Mouse (Mus musculus) large intestine, adult 2 months (tissue): ENCODE measurements around the gene Eps8. TPM values are rescaled to one million over a fixed set of nuclear protein-coding genes. Genes with fewer than 3 reads are reported as not detected.

ENCODE experiments used
- DNase-seq: peaks from one replicate; pipeline ENCODE4 v3.0.0-alpha.2; 2012; ENCODE audit warnings: low read depth, low spot score
- WGBS: fragments of 180-500 bp; shearing (Covaris S2); methylation state at CpG from one replicate; pipeline ENCODE4 v1.1.7; 2018; 5-methylcytosine and 5-hydroxymethylcytosine counted together
- polyA plus RNA-seq: library from polyadenylated mRNA; depleted of rRNA; stranded (reverse); fragments of >200 nt; gene quantifications from 2 replicates; pipeline ENCODE4 v1.2.3, GENCODE M21; 2012; rRNA removed

Gene Eps8
- 29.1 and 65.2 TPM in 2 replicates for polyA plus RNA-seq

DNA sequence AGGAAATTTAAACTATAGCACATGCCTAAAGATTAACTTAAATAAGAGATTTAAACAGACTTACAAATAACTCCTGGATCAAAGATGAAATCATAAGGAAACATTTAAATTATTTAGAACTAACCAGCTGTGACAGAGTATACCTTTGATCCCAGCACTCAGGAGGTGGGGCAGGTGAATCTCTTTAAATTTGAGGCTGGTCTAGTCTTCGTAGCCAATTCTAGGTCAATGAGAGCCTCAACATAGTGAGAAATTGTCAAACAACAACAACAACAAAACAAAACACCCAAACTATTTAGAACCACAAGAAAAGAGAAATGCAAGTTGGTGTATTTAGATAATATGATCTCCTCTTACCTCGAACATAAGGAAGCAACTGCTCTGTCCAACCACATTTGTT lies at the start of gene Eps8:
TSS of gene Eps8 (minus strand) at position 101 of the 400 bp plus-strand sequence.
- no peak for DNase-seq
- WGBS = 68% methylated on average over 2 of the region's 2 CpGs

DNA sequence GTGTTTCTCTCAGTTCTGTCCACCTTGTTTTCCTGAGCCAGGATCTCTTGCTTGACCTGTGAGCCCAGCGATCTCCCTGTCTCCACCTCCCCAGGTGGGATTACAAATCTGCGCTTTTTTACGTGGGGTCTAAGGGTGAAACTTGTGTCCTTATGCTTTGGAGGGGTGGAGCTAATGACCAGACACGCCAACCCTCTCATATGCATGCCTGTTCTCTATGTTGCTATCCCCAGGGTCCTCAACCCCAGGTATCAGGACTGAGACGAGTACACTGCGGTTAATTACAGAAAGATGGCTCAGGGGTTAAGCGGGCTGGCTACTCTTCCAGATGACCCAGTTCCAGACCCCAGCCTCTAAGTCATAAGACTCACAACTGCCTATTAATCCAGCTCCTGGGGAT lies 48.8 kb upstream of the Eps8 start:
- no peak for DNase-seq
- 92% methylated on average over 7 of the region's 7 CpGs for WGBS

DNA sequence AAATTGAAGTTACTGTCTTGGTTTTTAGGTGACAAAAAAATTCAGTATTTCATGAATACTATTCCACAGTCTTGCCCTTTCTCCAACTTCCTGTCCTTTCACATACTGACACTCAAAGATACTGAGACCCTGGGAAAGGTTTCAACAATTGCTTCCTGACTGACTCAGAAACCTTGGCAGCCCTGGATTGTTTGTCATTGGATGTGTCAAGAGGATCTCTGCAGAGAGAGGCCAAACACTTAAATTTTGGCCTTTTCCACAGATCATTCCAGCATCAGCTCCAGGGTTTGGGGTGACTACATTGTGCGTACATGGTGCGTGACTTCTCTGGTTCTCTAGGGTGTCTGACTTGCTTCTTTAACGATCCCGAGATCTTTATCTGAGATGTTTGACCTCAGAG lies 48.2 kb upstream of the Eps8 start:
- WGBS = 58% methylated on average over 4 of the region's 4 CpGs
- no peak for DNase-seq

DNA sequence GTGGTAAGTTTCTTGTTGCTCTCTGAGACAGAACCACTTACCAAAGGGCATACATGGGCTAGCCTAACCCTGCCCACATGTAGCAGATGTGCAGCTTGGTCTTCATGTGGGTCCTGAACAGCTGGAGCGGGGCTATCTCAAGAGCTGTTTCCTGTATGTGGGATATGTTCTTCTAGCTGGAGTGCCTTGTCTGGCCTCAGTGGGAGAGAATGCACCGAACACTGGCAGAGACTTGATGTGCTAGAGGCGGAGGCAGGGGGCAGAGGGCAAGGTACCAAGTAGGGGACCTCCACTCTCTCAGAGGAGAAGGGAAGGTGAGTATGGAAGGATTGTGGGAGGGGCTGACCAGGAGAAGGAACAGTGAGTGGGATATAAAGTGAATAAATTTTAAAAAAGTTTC lies 47.5 kb upstream of the Eps8 start:
- DNase-seq = no peak

DNA sequence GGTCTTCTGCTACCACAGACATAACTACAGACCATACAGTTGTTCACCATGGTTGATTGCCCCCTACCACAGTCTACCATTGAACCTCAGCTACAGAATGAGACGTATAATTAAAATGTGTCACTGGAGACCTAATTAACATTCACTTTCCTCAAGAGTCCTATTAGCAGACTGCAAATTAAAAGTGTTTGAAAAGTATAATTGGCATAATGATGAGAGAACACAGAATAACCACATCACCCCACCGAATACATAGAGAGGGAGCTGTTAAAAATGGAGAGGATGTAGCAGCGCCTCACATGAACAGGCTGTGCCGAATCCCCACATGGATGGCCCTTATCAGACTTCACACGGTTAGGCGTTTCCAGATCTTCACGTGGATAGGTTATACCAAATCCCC lies 44.8 kb upstream of the Eps8 start:
- 89% methylated on average over 7 of the region's 7 CpGs for WGBS
- no peak for DNase-seq

More for the DNA sequence above, 47.5 kb upstream of the Eps8 start:
- WGBS = 84% methylated on average over 3 of the region's 3 CpGs

DNA sequence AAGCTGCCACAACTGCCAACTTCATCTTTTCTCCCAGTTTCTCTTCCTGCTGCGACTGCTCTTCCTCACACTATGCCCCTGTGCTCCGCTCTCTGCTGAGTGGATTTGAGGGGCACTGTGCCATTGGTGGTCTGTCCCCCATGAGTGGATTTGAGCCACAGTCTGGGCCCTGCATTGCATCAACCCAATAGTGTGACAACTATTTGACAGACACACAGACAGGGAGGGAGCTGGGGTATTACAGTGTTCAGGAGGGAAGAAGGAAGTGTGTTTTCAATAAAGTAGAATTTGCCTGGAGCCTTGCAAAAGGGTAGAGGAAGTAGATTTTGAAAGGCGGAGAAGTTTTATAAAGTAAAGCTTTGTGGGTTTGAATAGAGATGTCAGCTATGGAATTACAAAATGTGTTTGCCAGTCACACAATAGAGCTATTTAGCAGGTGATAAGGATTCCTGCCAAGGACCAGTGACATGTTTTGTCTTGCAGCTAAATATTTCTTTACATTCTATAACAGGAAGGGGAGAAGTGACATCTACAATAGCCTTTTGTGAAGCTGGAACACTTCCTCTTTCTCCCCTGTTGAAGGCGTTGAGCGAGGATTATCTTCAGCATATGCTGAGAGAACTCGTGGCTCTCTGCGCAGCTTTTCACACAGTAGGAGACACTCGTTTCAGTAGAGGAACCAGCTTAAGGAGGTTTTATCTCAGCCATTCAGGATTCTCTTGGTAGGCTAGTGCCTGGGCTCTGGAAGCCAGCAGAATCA lies 41.9 kb upstream of the Eps8 start:
- WGBS = 45% methylated on average over 8 of the region's 8 CpGs
- no peak for DNase-seq

DNA sequence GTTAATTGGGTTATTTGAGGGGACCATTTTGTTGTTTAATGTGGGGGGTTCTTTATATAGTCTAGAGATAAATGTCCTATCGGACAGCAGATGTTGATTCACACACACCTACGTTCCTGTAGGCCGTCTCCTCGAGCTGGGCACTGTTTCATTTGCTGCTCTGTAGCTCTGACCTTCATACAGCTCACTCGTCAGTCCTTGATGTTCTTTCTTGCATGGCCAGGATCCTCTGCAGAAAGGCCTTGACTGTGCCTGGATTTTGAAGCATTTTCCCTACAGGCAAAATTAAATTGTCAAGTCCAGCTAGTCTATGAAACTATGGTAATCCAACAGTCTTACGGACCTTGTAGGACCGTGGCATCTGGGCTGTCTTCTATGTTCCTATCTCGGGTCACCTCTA lies 40.4 kb upstream of the Eps8 start:
- DNase-seq = no peak
- WGBS = 92% methylated on average over 8 of the region's 8 CpGs

DNA sequence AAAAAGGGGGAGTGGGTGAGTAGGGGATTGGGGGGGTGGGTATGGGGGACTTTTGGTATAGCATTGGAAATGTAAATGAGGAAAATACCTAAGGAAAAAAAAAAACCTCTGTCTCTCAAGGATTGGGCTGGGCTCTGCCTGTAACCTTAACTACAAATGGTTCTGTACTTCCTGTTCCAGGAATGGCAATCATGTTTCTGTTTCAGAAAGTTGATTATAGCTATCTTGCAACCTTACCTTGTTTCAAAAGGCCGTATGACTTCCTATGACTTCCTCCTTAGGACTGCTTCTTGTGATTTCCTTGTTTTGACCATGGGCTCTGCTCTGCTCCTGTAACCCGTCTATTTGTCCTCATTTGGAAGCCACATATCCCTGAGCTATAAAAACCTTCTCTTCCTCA lies 39.6 kb upstream of the Eps8 start:
- DNase-seq = no peak
- 32% methylated on average over 2 of the region's 2 CpGs for WGBS

DNA sequence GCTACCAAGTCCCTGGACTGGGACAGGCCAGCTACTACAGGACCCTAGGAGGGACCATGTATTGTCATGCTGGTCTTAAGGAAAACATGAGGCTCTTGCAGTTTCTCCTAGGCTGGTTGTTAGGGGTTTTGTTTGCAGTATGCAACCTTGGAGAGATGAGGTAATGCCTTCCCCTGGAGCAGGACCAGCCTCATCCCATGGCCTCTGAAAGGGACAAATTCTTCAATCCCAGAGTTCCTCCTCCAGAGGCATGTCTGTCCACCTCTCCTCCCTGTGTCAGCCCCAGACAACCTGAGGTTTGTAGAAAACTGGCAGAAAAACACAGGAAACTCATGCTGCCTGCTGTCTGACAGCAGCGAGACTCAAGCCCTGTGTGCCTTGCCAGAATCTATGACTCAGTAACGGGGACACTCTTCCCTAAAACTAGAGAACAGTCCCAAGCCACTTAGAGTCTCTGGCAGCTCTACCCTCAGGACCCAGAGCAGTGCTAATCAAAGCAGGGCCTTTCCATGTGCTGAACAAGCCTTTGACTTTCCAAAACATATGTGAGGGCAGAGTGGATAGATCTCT lies 36.0 kb upstream of the Eps8 start:
- WGBS = 58% methylated on average over 2 of the region's 2 CpGs
- no peak for DNase-seq

DNA sequence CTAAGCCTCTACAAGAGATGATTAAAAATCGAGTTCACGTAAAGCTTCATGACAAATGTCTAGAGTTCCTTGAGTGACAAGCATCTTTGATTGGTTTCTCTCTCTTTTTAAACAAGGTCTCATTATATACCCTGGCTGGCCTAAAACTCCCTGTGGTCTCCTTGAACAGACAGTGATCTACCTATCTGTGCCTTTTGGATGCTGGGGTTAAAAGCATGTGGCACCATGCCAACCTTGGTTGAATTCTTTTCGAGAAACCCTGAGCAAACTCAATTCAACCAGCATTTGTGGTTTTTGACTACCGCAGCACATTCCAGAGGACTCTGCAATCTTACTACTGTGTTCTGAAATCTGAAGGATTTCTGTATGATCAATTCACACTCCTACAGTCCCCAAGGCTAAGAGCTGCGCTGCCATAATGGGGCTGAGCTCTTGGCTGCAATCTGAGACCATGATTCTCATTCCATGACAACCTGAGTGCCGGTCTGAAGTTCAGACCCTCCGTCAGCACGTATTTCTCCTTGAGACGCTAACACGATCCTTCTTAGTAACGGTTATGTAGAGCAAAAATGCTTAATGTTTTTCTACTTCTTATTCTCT lies 33.9 kb upstream of the Eps8 start:
- WGBS = 88% methylated on average over 11 of the region's 11 CpGs
- no peak for DNase-seq

DNA sequence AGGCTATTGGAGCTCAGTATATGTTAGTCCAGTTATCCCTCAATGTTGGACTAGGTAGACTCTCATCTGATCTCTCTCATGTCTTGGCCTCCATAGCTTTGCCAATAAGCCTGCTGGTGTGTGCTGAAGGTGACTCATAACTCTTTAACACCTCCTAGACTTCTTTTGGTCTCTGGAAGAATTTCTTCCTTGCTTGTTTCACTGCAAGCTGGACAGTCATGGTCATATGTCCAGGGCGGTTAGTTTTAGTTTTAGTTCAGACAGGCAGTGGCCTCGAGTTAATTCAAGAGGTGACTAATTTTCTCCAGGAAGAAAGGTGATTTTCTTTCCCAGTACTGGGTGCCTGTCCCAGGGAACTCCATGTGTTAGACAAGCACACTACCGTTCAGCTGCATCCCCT lies 33.4 kb upstream of the Eps8 start:
- WGBS = 79% methylated on average over 3 of the region's 3 CpGs
- no peak for DNase-seq

DNA sequence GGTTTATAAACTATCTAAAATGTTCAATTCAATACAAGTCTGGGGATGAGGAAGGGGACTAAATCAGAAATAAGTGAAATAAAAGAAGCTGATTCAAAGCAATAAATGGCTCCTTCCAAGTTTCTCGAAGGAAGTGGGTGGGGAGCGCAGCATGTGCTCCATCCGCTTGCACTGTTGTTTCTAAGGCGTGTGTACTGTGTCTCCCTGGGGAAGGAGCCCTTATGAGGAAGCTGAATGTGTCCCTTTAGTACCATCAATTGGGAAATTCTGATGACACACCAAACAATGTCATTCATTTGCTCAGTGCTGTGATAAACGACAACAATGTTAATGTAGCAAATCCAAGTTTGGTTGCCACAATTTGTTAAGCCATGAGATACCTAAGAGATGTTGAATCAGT lies 33.0 kb upstream of the Eps8 start:
- no peak for DNase-seq
- 79% methylated on average over 5 of the region's 5 CpGs for WGBS

DNA sequence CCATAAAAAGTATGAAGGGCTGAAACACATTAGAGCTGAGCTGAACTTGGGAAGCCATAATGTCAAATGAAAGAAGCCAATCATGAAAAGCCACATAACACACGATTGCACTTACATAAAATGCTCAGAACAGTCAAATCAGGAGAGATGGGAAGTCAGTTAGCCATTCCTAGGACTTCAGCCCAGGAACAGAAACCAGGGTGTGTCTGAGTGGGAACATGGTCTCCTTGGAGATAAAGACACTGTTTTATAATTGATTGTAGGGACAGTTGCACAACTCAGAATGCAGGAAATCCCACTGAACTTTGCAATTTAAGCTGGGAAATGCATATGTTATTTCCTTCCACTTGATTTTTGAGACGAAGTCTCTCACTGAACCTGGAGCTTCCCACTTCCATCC lies 28.0 kb upstream of the Eps8 start:
- 42% methylated on average over 2 of the region's 2 CpGs for WGBS
- no peak for DNase-seq

DNA sequence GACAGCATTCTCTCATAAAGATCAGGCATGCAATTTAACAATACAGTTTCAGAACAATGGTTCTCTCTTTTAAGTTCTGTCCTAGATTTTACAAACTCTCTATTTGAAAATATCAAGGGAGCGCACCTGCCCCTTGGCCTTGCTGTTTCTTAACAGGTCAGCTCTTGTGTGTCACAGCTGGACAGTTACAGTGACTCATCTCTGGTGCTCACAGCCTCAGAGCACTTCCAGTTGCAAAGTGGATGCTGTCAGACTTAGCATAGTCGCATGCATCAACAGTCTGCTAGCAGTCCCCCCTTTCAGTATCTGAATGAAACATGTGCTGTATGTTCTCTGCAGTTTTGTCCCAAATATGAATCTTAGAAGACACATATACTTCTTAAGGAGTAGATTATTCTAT lies 26.3 kb upstream of the Eps8 start:
- no peak for DNase-seq
- 75% methylated on average over 2 of the region's 2 CpGs for WGBS

DNA sequence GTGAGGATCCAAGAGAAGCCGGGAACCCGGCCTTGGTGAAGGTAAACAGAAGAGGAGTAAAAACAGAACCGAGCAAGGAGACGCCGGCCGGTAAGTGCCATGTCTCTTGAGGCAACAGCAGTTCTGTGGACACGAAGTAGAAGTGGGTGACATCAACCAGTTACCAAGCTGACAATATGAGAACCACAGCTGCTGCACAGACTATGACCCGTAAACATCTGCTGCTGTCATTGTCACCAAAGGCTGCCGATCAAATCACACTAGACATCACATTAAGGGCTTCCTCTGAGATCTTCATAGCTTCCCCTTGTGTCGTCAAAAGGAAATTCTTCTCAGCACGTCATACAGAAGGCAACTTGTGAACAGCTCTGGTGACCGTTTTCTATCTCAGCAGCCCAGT lies 21.9 kb upstream of the Eps8 start:
- 74% methylated on average over 12 of the region's 12 CpGs for WGBS
- DNase-seq = no peak

DNA sequence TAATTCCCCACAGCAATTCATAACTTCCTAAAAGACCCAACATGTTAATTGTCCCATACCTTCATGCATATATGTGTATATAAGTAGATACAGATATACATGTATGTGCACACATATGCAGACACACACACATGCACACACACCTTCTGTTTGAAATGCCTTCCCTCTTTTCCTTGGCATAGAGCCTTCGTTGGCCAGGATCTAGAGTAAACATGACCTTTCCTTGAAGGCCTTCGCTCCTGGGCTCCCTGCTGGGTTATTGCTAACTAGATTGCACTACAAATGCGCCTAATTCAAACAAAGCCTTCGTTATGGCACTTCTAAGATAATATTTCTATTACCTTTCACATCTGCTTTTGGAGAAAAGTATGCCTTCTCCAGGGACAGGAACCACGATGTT lies 20.9 kb upstream of the Eps8 start:
- 23% methylated on average over 5 of the region's 5 CpGs for WGBS

DNA sequence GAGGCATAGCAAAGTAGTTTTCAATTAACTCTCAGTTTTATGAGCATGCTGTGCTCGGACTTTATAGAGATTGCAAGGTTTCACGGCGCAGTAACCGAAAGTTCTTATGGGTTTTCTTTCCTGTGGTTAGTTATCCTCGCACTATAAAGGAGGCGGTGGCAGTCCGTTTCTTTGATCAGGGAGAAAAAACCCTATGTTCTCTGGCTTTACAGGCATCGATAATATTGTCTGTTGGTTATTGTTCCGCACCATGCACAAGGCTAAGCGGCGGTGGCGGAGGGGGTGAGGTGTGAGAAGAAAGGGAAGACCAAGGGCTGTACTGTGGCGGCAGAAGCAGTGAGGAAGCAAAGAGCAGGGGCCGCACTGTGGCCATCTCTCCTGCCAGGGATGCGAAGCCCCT lies 18.6 kb upstream of the Eps8 start:
- 58% methylated on average over 15 of the region's 15 CpGs for WGBS
- DNase-seq = no peak

More for the DNA sequence above, 20.9 kb upstream of the Eps8 start:
- DNase-seq = peak; percentile 42

DNA sequence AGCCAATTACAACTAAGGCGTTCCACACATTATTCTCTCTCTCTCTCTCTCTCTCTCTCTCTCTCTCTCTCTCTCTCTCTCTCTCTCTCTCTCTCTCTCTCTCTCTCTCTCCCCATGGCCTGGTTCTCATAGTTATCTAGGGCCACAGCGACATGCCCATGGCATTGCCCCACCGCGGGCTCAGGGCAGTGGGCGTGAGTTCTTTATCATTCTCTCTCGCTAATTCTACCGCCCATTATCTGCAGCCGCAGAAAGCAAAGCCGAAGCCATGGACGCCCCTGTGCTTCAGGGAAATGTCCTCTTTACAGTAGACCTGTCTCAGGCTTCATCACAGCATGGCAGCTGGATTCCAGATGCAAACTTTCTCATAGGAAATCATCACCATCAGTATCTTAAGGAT lies 16.9 kb upstream of the Eps8 start:
- no peak for DNase-seq
- 90% methylated on average over 10 of the region's 10 CpGs for WGBS

DNA sequence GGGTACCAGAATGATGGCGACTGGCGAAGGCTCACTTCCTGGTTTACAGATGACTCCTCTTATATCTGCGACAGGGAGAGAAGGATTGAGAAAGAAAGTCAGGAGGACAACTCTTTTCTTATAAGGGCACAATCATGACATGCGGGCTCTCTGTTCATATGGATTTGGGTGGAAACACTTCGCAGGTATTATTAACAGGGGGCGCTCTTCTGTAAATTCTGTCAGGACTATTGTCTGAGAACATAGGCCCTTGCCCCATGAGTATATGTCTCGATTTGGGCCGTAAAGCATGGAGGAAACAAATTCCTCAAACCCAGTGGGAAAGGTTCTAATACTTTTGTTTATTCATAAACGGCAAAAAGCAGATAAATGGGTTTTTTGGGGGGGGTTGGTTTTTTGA lies 16.1 kb upstream of the Eps8 start:
- WGBS = 90% methylated on average over 9 of the region's 9 CpGs

DNA sequence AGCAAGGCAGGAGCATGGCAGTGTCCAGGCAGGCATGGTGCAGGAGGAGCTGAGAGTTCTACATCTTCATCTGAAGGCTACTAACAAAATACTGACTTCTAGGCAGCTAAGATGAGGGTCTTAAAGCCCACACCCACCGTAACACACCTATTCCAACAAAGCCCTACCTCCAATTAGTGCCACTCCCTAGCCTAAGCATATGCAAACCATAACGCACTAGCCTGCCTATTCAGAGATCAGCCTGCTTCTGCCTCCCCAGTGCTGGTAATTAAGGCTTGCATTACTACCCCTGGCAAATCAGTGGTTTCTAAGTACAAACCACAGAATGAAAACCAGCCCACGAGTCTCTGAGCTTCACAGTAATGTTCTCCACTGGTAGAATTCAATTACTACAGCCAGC lies 15.2 kb upstream of the Eps8 start:
- no peak for DNase-seq
- 87% methylated on average over 3 of the region's 3 CpGs for WGBS

More for the DNA sequence above, 16.1 kb upstream of the Eps8 start:
- no peak for DNase-seq

DNA sequence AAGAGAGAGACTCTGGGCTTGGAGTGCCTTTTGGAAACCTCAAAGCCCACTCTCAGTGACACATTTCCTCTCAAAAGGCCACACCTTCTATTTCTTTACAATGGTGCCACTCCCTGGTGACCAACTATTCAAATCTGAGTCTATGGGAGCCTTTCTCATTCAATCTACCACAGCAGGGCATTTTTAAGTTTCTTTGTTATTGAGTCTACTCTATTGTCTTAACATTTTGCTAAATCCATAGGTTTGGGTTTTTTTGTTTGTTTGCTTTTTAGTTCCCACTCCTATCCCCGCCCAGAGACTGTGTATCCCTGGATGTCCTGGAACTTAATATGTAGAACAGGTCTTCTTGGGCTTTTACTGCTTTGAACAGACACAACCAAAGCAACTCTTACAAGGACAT lies 14.8 kb upstream of the Eps8 start:
- WGBS = 95% methylated on average over 1 of the region's 1 CpGs
- DNase-seq = no peak
